Mouse (Mus musculus) thymus, adult 2 months (tissue): ENCODE results near the gene Crlf2.

Source experiments
- CTCF ChIP-seq: fragments of 200-500 bp; IDR thresholded peaks from 2 replicates; pipeline ENCODE4 v1.5.1; 2012; ENCODE audit warnings: mild to moderate bottlenecking, control low read depth, low read length, moderate library complexity, borderline replicate concordance; ENCODE audit not compliant: control insufficient read depth, poor library complexity, insufficient read depth; ENCODE audit errors: extremely low read depth
- POLR2A ChIP-seq: fragments of 200-500 bp; IDR thresholded peaks from 2 replicates; pipeline ENCODE4 v1.6.1; 2012; ENCODE audit warnings: mild to moderate bottlenecking, low read length, control low read depth, moderate library complexity; ENCODE audit not compliant: control insufficient read depth, poor library complexity, insufficient read depth; ENCODE audit errors: extremely low read depth

- TF ChIP-seq CTCF (no peak), POLR2A (no peak)
Measured at GRCm38 (mm10) chr5:109598876-109599275, 40.1 kb upstream of the Crlf2 start.
